Mouse (Mus musculus) hindbrain, embryonic 14.5 days (tissue): Measurements from ENCODE around the gene Olfr126. TPM values are rescaled to one million over a fixed set of nuclear protein-coding genes. Genes with fewer than 3 reads are reported as not detected.

ENCODE experiments used
- ATAC-seq: fragments of 200-750 bp; cut with Nextera tagmentation; 2 replicates; pipeline ENCODE4 v1.8.0; 2017; ENCODE audit warnings: moderate number of reproducible peaks, mild to moderate bottlenecking, moderate TSS enrichment, moderate library complexity; ENCODE audit not compliant: low FRiP score
- DNase-seq: peaks from one replicate; pipeline ENCODE4 v3.0.0-alpha.2; 2015; ENCODE audit warnings: low spot score
- H3K27ac ChIP-seq: fragments of 300-500 bp; sonication (generic); 2 replicates; pipeline ENCODE4 v1.5.1; 2014; ENCODE audit warnings: mild to moderate bottlenecking, moderate library complexity
- H3K27me3 ChIP-seq: fragments of 300-500 bp; sonication (generic); 2 replicates; pipeline ENCODE4 v1.6.1; 2014; ENCODE audit warnings: mild to moderate bottlenecking, low read length, mixed read lengths; ENCODE audit not compliant: control insufficient read depth, insufficient read depth
- H3K36me3 ChIP-seq: fragments of 300-500 bp; sonication (generic); replicated peaks from 2 replicates; pipeline ENCODE4 v1.6.1; 2014; ENCODE audit not compliant: control insufficient read depth, insufficient read depth
- H3K4me1 ChIP-seq: fragments of 300-500 bp; sonication (generic); replicated peaks from 2 replicates; pipeline ENCODE4 v1.6.1; 2014; ENCODE audit warnings: antibody characterized with exemption, low read length, mixed read lengths; ENCODE audit not compliant: control insufficient read depth, insufficient read depth
- H3K4me2 ChIP-seq: fragments of 300-500 bp; sonication (generic); replicated peaks from 2 replicates; pipeline ENCODE4 v1.6.1; 2014; ENCODE audit warnings: mild to moderate bottlenecking, moderate library complexity
- H3K4me3 ChIP-seq: fragments of 300-500 bp; sonication (generic); replicated peaks from 2 replicates; pipeline ENCODE4 v1.5.1; 2014; ENCODE audit warnings: mild to moderate bottlenecking, low read length
- H3K9ac ChIP-seq: fragments of 300-500 bp; sonication (generic); 2 replicates; pipeline ENCODE4 v1.6.1; 2014
- H3K9me3 ChIP-seq: fragments of 300-500 bp; sonication (generic); 2 replicates; pipeline ENCODE4 v1.6.1; 2016; ENCODE audit warnings: low read length; ENCODE audit not compliant: control insufficient read depth
- WGBS: fragments of 180-500 bp; shearing (Covaris S2); extraction: QIAGEN DNeasy Blood & Tissue Kit; methylation state at CpG from one replicate; pipeline ENCODE4 v1.1.7; 2014; 5-methylcytosine and 5-hydroxymethylcytosine counted together
- polyA plus RNA-seq: library from polyadenylated mRNA; unstranded; fragments of >200 nt; fragmentation: Nextera tagmentation; extraction: Ambion mirVana; gene quantifications from 2 replicates; pipeline ENCODE4 v1.2.1, GENCODE M21; 2014

The Olfr126 gene
- not detected in 2 replicates for polyA plus RNA-seq

- Histone ChIP-seq H3K27ac (no peak within 1 kb of the TSS), H3K4me3 (no peak within 1 kb of the TSS), H3K4me1 (no peaks in the 10 kb centered on the region), H3K36me3 (no peaks in the 10 kb centered on the region), H3K27me3 (no peaks in the 10 kb centered on the region), H3K4me2 (no peak within 1 kb of the TSS), H3K9ac (no peak within 1 kb of the TSS), H3K9me3 (no peaks in the 10 kb centered on the region)
- ATAC-seq, result no peak
- DNase-seq, result no peak
Measured at GRCm38 (mm10) chr17:37847183-37847582, at the start of gene Olfr126. Olfr126 (plus strand) TSS chr17:37847483.

- no peaks in the 10 kb centered on the region for H3K9me3 ChIP-seq
- H3K4me1 ChIP-seq, result no peaks in the 10 kb centered on the region
- H3K9ac ChIP-seq, result no peak within 1 kb of the TSS
- WGBS, result 89% methylated on average over 3 of the region's 3 CpGs
- H3K36me3 ChIP-seq, result no peaks in the 10 kb centered on the region
- H3K27me3 ChIP-seq, result no peaks in the 10 kb centered on the region
- ATAC-seq (no peak), DNase-seq (no peak)
- no peak within 1 kb of the TSS for H3K27ac ChIP-seq
- no peak within 1 kb of the TSS for H3K4me2 ChIP-seq
- no peak within 1 kb of the TSS for H3K4me3 ChIP-seq
Measured at GRCm38 (mm10) chr17:37799588-37799987, 47.7 kb upstream of the Olfr126 start, which contains the start of gene Olfr124. Olfr124 (plus strand) TSS chr17:37799888.

- Histone ChIP-seq H3K9ac (no peak within 1 kb of the TSS), H3K27me3 (no peaks in the 10 kb centered on the region), H3K4me2 (no peak within 1 kb of the TSS), H3K4me3 (no peak within 1 kb of the TSS), H3K36me3 (no peaks in the 10 kb centered on the region), H3K9me3 (no peaks in the 10 kb centered on the region), H3K27ac (no peak within 1 kb of the TSS), H3K4me1 (no peaks in the 10 kb centered on the region)
- DNase-seq (no peak), ATAC-seq (no peak)
Measured at GRCm38 (mm10) chr17:37832649-37833048, 14.6 kb upstream of the Olfr126 start, which contains the start of gene Olfr125. Olfr125 (plus strand) TSS chr17:37832949.

GRCm38 (mm10) chr17:37863901-37864300 is 16.6 kb downstream of the Olfr126 start:
- no peaks in the 10 kb centered on the region for H3K27me3 ChIP-seq
- no peak for ATAC-seq
- H3K27ac ChIP-seq, result no peak overlapping the region
- H3K4me2 ChIP-seq, result no peak overlapping the region
- no peaks in the 10 kb centered on the region for H3K9me3 ChIP-seq
- no peaks in the 10 kb centered on the region for H3K36me3 ChIP-seq
- no peak overlapping the region for H3K4me3 ChIP-seq
- no peaks in the 10 kb centered on the region for H3K4me1 ChIP-seq
- 70% methylated on average over 2 of the region's 2 CpGs for WGBS
- no peak overlapping the region for H3K9ac ChIP-seq
- DNase-seq, result no peak

- 15% methylated on average over 8 of the region's 8 CpGs for WGBS
- ATAC-seq, result no peak
- DNase-seq, result no peak
Measured at GRCm38 (mm10) chr17:37869676-37870205, 22.5 kb downstream of the Olfr126 start.

GRCm38 (mm10) chr17:37873830-37874229 is 26.5 kb downstream of the Olfr126 start:
- H3K9ac ChIP-seq, result no peak overlapping the region
- H3K9me3 ChIP-seq, result no peaks in the 10 kb centered on the region
- no peak overlapping the region for H3K4me3 ChIP-seq
- H3K27ac ChIP-seq, result no peak overlapping the region
- 81% methylated on average over 3 of the region's 3 CpGs for WGBS
- DNase-seq (no peak), ATAC-seq (no peak)
- no peaks in the 10 kb centered on the region for H3K27me3 ChIP-seq
- no peaks in the 10 kb centered on the region for H3K36me3 ChIP-seq
- H3K4me1 ChIP-seq, result no peaks in the 10 kb centered on the region
- no peak overlapping the region for H3K4me2 ChIP-seq

More at GRCm38 (mm10) chr17:37869676-37870205, 22.5 kb downstream of the Olfr126 start:
- H3K4me2 ChIP-seq, result no peak overlapping the region
- no peaks in the 10 kb centered on the region for H3K4me1 ChIP-seq
- H3K9ac ChIP-seq, result no peak overlapping the region
- no peak overlapping the region for H3K27ac ChIP-seq
- H3K27me3 ChIP-seq, result no peaks in the 10 kb centered on the region
- no peaks in the 10 kb centered on the region for H3K36me3 ChIP-seq
- H3K9me3 ChIP-seq, result no peaks in the 10 kb centered on the region
- H3K4me3 ChIP-seq, result no peak overlapping the region

GRCm38 (mm10) chr17:37900137-37900536 is 52.9 kb downstream of the Olfr126 start, which contains the start of gene Olfr127:
Olfr127 (plus strand) TSS chr17:37900437.
- H3K9ac ChIP-seq, result no peak within 1 kb of the TSS
- 85% methylated on average over 1 of the region's 1 CpGs for WGBS

More at GRCm38 (mm10) chr17:37900137-37900536, 52.9 kb downstream of the Olfr126 start, which contains the start of gene Olfr127:
- no peaks in the 10 kb centered on the region for H3K27me3 ChIP-seq
- H3K4me1 ChIP-seq, result no peaks in the 10 kb centered on the region
- H3K36me3 ChIP-seq, result no peaks in the 10 kb centered on the region
- no peaks in the 10 kb centered on the region for H3K9me3 ChIP-seq
- H3K4me3 ChIP-seq, result no peak within 1 kb of the TSS
- ATAC-seq (no peak), DNase-seq (no peak)
- H3K4me2 ChIP-seq, result no peak within 1 kb of the TSS
- no peak within 1 kb of the TSS for H3K27ac ChIP-seq

Other genes starting within 250 kb of the Olfr126 start
- not detected in 2 replicates for gene Olfr115, start 220.4 kb upstream of the Olfr126 start, polyA plus RNA-seq
- gene Olfr116, start 220.3 kb upstream of the Olfr126 start, polyA plus RNA-seq, result not detected in 2 replicates
- not detected in 2 replicates for gene Olfr117, start 183.7 kb upstream of the Olfr126 start, polyA plus RNA-seq
- gene Olfr118, start 180.5 kb upstream of the Olfr126 start, polyA plus RNA-seq, result not detected in 2 replicates
- gene Olfr119, start 150.9 kb upstream of the Olfr126 start, polyA plus RNA-seq, result not detected in 2 replicates
- not detected in 2 replicates for gene Olfr120, start 125.7 kb upstream of the Olfr126 start, polyA plus RNA-seq
- gene Olfr121, start 98.6 kb upstream of the Olfr126 start, polyA plus RNA-seq, result not detected in 2 replicates
- gene Olfr122, start 78.9 kb upstream of the Olfr126 start, polyA plus RNA-seq, result not detected in 2 replicates
- not detected in 2 replicates for gene Olfr123, start 54.0 kb upstream of the Olfr126 start, polyA plus RNA-seq
- not detected in 2 replicates for gene Olfr124, start 47.6 kb upstream of the Olfr126 start, polyA plus RNA-seq
- gene Olfr125, start 14.5 kb upstream of the Olfr126 start, polyA plus RNA-seq, result not detected in 2 replicates
- gene Olfr127, start 53.0 kb downstream of the Olfr126 start, polyA plus RNA-seq, result not detected in 2 replicates
- not detected in 2 replicates for gene Olfr128, start 73.1 kb downstream of the Olfr126 start, polyA plus RNA-seq
- not detected in 2 replicates for gene Olfr761, start 105.6 kb downstream of the Olfr126 start, polyA plus RNA-seq
- not detected in 2 replicates for gene Olfr129, start 212.6 kb downstream of the Olfr126 start, polyA plus RNA-seq
- gene Olfr130, start 216.4 kb downstream of the Olfr126 start, polyA plus RNA-seq, result not detected in 2 replicates
- not detected in 2 replicates for gene Olfr131, start 241.2 kb downstream of the Olfr126 start, polyA plus RNA-seq